Mouse (Mus musculus) erythroblast, embryonic 14.5 days (primary cell): ENCODE data around the gene Rgs6.

Experiments used
- GATA1 ChIP-seq: IDR thresholded peaks from 2 replicates; pipeline ENCODE4 v1.6.1; 2012; ENCODE audit warnings: low read length, inconsistent platforms, mixed read lengths
- TAL1 ChIP-seq: IDR thresholded peaks from 3 replicates; pipeline ENCODE4 v1.6.1; 2012; ENCODE audit warnings: low read length, inconsistent platforms, mixed read lengths

- TF ChIP-seq GATA1, result no peak
- no peak for TF ChIP-seq TAL1
These were observed 163.8 kb downstream of the Rgs6 start for GRCm38 (mm10) chr12:82751846-82752245.
